Mouse (Mus musculus): ENCODE measurements around the gene Tubb2a. TPM values are rescaled to one million over a fixed set of nuclear protein-coding genes. Genes with fewer than 3 reads are reported as not detected.
"Not testable (repeated sequence)": the region's sequence is repeated elsewhere in the genome, so short reads cannot be mapped to it uniquely, and the experiment has no call there.

Tubb2a gene
- polyA plus RNA-seq, 1 experiment from 2014 or later: 268 TPM

DNA sequence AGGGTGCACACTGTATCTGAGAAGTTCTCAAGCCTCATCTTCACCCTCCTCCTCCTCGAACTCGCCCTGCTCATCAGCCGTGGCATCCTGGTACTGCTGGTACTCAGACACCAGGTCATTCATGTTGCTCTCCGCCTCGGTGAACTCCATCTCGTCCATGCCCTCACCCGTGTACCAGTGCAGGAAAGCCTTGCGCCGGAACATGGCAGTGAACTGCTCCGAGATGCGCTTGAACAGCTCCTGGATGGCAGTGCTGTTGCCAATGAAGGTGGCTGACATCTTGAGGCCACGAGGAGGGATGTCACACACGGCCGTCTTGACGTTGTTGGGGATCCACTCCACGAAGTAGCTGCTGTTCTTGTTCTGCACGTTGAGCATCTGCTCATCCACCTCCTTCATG lies 3.4 kb downstream of the Tubb2a start:
- H3K36me3 ChIP-seq (ENCODE audit: control insufficient read depth, insufficient read depth, low read length): peaks cover 17% of the 10 kb centered on the region; the same call in 1 of the 2 replicates
- not testable (repeated sequence) for H3K9me3 ChIP-seq (ENCODE audit: control insufficient read depth, low read length); DNase-seq (ENCODE audit: low spot score); H3K9ac ChIP-seq (ENCODE audit: low read depth, low read length); H3K27me3 ChIP-seq (replicated peaks; ENCODE audit: control insufficient read depth, insufficient read depth, low read length); H3K4me3 ChIP-seq (ENCODE audit: low read depth, low read length); ATAC-seq (ENCODE audit: low read depth); H3K4me2 ChIP-seq (ENCODE audit: low read depth, low read length); H3K27ac ChIP-seq (replicated peaks; ENCODE audit: low read depth, low read length)
- WGBS: 96% methylated on average over 7 of the region's 17 CpGs
- peaks cover 16% of the 10 kb centered on the region for H3K4me1 ChIP-seq (ENCODE audit: control insufficient read depth, insufficient read depth, low read length)

DNA sequence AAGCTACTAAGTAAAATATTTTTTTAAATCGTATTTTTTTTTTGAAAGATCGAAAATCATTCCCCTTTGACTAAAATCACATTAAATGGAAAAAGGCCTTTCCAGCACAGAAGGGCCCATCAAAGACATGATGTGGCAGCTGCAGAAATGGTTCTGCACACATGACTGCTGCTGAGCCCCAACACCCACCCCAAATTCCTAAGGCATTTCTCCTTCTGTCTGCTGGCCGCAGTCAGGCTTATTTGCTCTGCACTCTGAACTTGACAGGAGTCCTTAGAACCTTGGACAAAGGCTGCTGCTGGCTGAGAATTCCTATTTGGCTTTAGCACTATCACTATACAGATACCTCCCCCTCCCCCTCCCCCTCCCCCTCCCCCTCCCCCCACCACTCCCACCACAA lies 5.0 kb downstream of the Tubb2a start:
- H3K4me1 ChIP-seq (ENCODE audit: control insufficient read depth, insufficient read depth, low read length): peaks cover 11% of the 10 kb centered on the region
- no peak overlapping the region for H3K4me3 ChIP-seq (ENCODE audit: low read depth, low read length)
- H3K9me3 ChIP-seq (ENCODE audit: control insufficient read depth, low read length): no peaks in the 10 kb centered on the region
- peaks cover 31% of the 10 kb centered on the region; the same call in 1 of the 2 replicates for H3K36me3 ChIP-seq (ENCODE audit: control insufficient read depth, insufficient read depth, low read length)
- ATAC-seq (ENCODE audit: low read depth) (no peak), DNase-seq (ENCODE audit: low spot score) (peak; percentile 55)
- no peaks in the 10 kb centered on the region for H3K27me3 ChIP-seq (replicated peaks; ENCODE audit: control insufficient read depth, insufficient read depth, low read length)
- H3K4me2 ChIP-seq (ENCODE audit: low read depth, low read length): no peak overlapping the region
- H3K9ac ChIP-seq (ENCODE audit: low read depth, low read length): no peak overlapping the region
- 68% methylated on average over 3 of the region's 3 CpGs for WGBS
- peak overlapping the region; percentile 65 for H3K27ac ChIP-seq (replicated peaks; ENCODE audit: low read depth, low read length)

- Histone ChIP-seq H3K36me3 (ENCODE audit: control insufficient read depth, insufficient read depth, low read length) (peaks cover 35% of the 10 kb centered on the region; the same call in 1 of the 2 replicates), H3K9ac (ENCODE audit: low read depth, low read length) (no peak overlapping the region), H3K27ac (replicated peaks; ENCODE audit: low read depth, low read length) (no peak overlapping the region), H3K9me3 (ENCODE audit: control insufficient read depth, low read length) (no peaks in the 10 kb centered on the region), H3K4me1 (ENCODE audit: control insufficient read depth, insufficient read depth, low read length) (peaks cover 6% of the 10 kb centered on the region), H3K27me3 (replicated peaks; ENCODE audit: control insufficient read depth, insufficient read depth, low read length) (no peaks in the 10 kb centered on the region), H3K4me3 (ENCODE audit: low read depth, low read length) (no peak overlapping the region), H3K4me2 (ENCODE audit: low read depth, low read length) (no peak overlapping the region)
- 87% methylated on average over 6 of the region's 6 CpGs for WGBS
- no peak for ATAC-seq (ENCODE audit: low read depth)
- DNase-seq (ENCODE audit: low spot score): no peak
Measured at GRCm38 (mm10) chr13:34071836-34072235, 6.0 kb downstream of the Tubb2a start.

DNA sequence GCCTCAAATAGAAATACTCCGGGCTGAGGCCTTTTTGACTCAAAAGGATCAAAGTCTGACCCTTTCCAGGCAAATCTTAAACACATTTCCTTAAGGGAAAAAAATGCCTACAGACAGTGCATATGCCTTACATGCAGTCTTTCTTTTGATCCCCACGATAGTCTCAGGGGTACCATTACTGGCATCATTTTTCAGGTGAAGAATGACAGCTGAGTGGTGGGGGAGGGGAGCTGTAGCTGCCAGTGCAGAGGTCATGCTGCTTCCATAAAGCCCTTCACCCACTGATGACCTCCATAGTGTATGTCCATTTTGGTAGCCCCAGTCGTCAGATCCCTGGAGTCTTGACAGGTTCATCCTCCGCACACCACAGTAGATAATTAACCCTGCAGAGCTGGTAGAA lies 7.5 kb downstream of the Tubb2a start:
- no peaks in the 10 kb centered on the region; the same call in 1 of the 2 replicates for H3K4me1 ChIP-seq (ENCODE audit: control insufficient read depth, insufficient read depth, low read length)
- no peak overlapping the region for H3K4me2 ChIP-seq (ENCODE audit: low read depth, low read length)
- no peaks in the 10 kb centered on the region for H3K27me3 ChIP-seq (replicated peaks; ENCODE audit: control insufficient read depth, insufficient read depth, low read length)
- H3K36me3 ChIP-seq (ENCODE audit: control insufficient read depth, insufficient read depth, low read length): peaks cover 31% of the 10 kb centered on the region; the same call in 1 of the 2 replicates
- no peak for ATAC-seq (ENCODE audit: low read depth)
- no peak for DNase-seq (ENCODE audit: low spot score)
- no peaks in the 10 kb centered on the region for H3K9me3 ChIP-seq (ENCODE audit: control insufficient read depth, low read length)
- H3K9ac ChIP-seq (ENCODE audit: low read depth, low read length): no peak overlapping the region
- no peak overlapping the region for H3K4me3 ChIP-seq (ENCODE audit: low read depth, low read length)
- WGBS: 46% methylated on average over 4 of the region's 4 CpGs
- no peak overlapping the region for H3K27ac ChIP-seq (replicated peaks; ENCODE audit: low read depth, low read length)

- H3K36me3 ChIP-seq (ENCODE audit: control insufficient read depth, insufficient read depth, low read length): peaks cover 42% of the 10 kb centered on the region
- 58% methylated on average over 1 of the region's 1 CpGs for WGBS
- no peaks in the 10 kb centered on the region; the same call in 1 of the 2 replicates for H3K4me1 ChIP-seq (ENCODE audit: control insufficient read depth, insufficient read depth, low read length)
Measured at GRCm38 (mm10) chr13:34066351-34066750, 11.5 kb downstream of the Tubb2a start.

DNA sequence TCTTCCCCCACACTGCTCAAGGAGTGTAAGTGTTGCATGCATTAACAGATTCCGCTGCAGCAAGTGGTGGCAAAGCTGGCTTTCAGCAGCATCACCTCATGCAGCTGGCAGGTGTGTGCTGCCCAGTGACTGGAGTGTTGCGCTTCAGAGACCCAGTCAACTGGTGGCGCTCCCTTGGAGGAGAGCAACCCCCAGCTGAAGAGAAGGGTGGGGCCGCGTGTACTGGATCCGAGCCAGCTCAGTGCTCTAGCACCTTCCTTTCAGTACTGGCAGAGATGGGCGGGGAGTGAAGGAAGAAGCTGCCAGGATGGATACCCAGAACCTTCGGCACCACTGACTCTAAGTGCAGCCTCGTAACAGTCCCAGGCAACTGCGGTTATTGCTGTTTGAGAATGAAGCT lies 15.3 kb downstream of the Tubb2a start:
- no peaks in the 10 kb centered on the region for H3K27me3 ChIP-seq (replicated peaks; ENCODE audit: control insufficient read depth, insufficient read depth, low read length)
- H3K9ac ChIP-seq (ENCODE audit: low read depth, low read length): no peak overlapping the region
- H3K36me3 ChIP-seq (ENCODE audit: control insufficient read depth, insufficient read depth, low read length): peaks cover 41% of the 10 kb centered on the region
- 80% methylated on average over 10 of the region's 10 CpGs for WGBS
- no peak overlapping the region for H3K4me3 ChIP-seq (ENCODE audit: low read depth, low read length)
- H3K4me1 ChIP-seq (ENCODE audit: control insufficient read depth, insufficient read depth, low read length): no peaks in the 10 kb centered on the region
- H3K9me3 ChIP-seq (ENCODE audit: control insufficient read depth, low read length): no peaks in the 10 kb centered on the region
- no peak overlapping the region for H3K4me2 ChIP-seq (ENCODE audit: low read depth, low read length)
- H3K27ac ChIP-seq (replicated peaks; ENCODE audit: low read depth, low read length): no peak overlapping the region
- DNase-seq (ENCODE audit: low spot score): no peak
- ATAC-seq (ENCODE audit: low read depth): no peak

More at GRCm38 (mm10) chr13:34066351-34066750, 11.5 kb downstream of the Tubb2a start:
- H3K4me2 ChIP-seq (ENCODE audit: low read depth, low read length): no peak overlapping the region
- ATAC-seq (ENCODE audit: low read depth) (no peak), DNase-seq (ENCODE audit: low spot score) (no peak)
- no peak overlapping the region for H3K9ac ChIP-seq (ENCODE audit: low read depth, low read length)
- H3K9me3 ChIP-seq (ENCODE audit: control insufficient read depth, low read length): no peaks in the 10 kb centered on the region
- peak overlapping the region; percentile 21; the same call in 1 of the 2 replicates for H3K27ac ChIP-seq (replicated peaks; ENCODE audit: low read depth, low read length)
- no peak overlapping the region for H3K4me3 ChIP-seq (ENCODE audit: low read depth, low read length)
- no peaks in the 10 kb centered on the region for H3K27me3 ChIP-seq (replicated peaks; ENCODE audit: control insufficient read depth, insufficient read depth, low read length)

GRCm38 (mm10) chr13:34060061-34060460 lies 17.7 kb downstream of the Tubb2a start:
- Histone ChIP-seq H3K9me3 (ENCODE audit: control insufficient read depth, low read length) (no peaks in the 10 kb centered on the region), H3K36me3 (ENCODE audit: control insufficient read depth, insufficient read depth, low read length) (peaks cover 52% of the 10 kb centered on the region), H3K27ac (replicated peaks; ENCODE audit: low read depth, low read length) (no peak overlapping the region), H3K9ac (ENCODE audit: low read depth, low read length) (no peak overlapping the region), H3K4me3 (ENCODE audit: low read depth, low read length) (no peak overlapping the region), H3K4me1 (ENCODE audit: control insufficient read depth, insufficient read depth, low read length) (no peaks in the 10 kb centered on the region), H3K27me3 (replicated peaks; ENCODE audit: control insufficient read depth, insufficient read depth, low read length) (no peaks in the 10 kb centered on the region), H3K4me2 (ENCODE audit: low read depth, low read length) (no peak overlapping the region)
- no peak for ATAC-seq (ENCODE audit: low read depth)
- WGBS: 89% methylated on average over 9 of the region's 9 CpGs
- DNase-seq (ENCODE audit: low spot score): no peak

DNA sequence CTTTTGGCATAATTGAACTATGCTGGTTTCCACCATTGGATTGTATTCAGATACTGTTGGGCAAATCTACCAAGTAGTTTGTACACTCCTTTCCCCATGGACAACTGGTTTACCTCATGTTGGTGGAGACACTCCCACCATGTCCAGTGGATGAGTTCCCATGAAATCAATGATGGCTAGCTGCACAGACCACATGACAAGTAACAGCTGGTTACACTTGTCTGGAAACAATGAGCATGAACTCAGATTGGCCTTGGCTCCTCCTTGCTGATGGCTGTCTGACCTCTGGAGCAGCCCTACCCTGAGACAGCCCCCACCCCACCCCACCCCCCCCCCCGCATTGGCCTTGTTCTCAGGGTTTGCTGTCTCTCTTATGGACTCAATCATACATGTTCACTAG lies 20.6 kb downstream of the Tubb2a start:
- H3K9ac ChIP-seq (ENCODE audit: low read depth, low read length): no peak overlapping the region
- ATAC-seq (ENCODE audit: low read depth) (no peak), DNase-seq (ENCODE audit: low spot score) (no peak)
- H3K36me3 ChIP-seq (ENCODE audit: control insufficient read depth, insufficient read depth, low read length): peaks cover 63% of the 10 kb centered on the region
- no peak overlapping the region for H3K27ac ChIP-seq (replicated peaks; ENCODE audit: low read depth, low read length)
- H3K4me3 ChIP-seq (ENCODE audit: low read depth, low read length): no peak overlapping the region
- no peaks in the 10 kb centered on the region for H3K9me3 ChIP-seq (ENCODE audit: control insufficient read depth, low read length)
- 86% methylated on average over 1 of the region's 1 CpGs for WGBS
- no peaks in the 10 kb centered on the region for H3K27me3 ChIP-seq (replicated peaks; ENCODE audit: control insufficient read depth, insufficient read depth, low read length)
- no peak overlapping the region for H3K4me2 ChIP-seq (ENCODE audit: low read depth, low read length)
- H3K4me1 ChIP-seq (ENCODE audit: control insufficient read depth, insufficient read depth, low read length): no peaks in the 10 kb centered on the region

GRCm38 (mm10) chr13:34054983-34055382 lies 22.8 kb downstream of the Tubb2a start:
- H3K36me3 ChIP-seq (ENCODE audit: control insufficient read depth, insufficient read depth, low read length): peaks cover 58% of the 10 kb centered on the region
- no peaks in the 10 kb centered on the region for H3K4me1 ChIP-seq (ENCODE audit: control insufficient read depth, insufficient read depth, low read length)
- H3K4me2 ChIP-seq (ENCODE audit: low read depth, low read length): no peak overlapping the region
- no peak overlapping the region for H3K4me3 ChIP-seq (ENCODE audit: low read depth, low read length)
- DNase-seq (ENCODE audit: low spot score): no peak
- no peak for ATAC-seq (ENCODE audit: low read depth)
- H3K9ac ChIP-seq (ENCODE audit: low read depth, low read length): no peak overlapping the region
- no peaks in the 10 kb centered on the region for H3K27me3 ChIP-seq (replicated peaks; ENCODE audit: control insufficient read depth, insufficient read depth, low read length)
- H3K9me3 ChIP-seq (ENCODE audit: control insufficient read depth, low read length): no peaks in the 10 kb centered on the region
- 87% methylated on average over 3 of the region's 3 CpGs for WGBS
- H3K27ac ChIP-seq (replicated peaks; ENCODE audit: low read depth, low read length): no peak overlapping the region
